Mouse (Mus musculus) right cerebral cortex, adult 18-20 months (tissue): Measurements from ENCODE around the gene L3mbtl2.
"Not testable (repeated sequence)": the region's sequence is repeated elsewhere in the genome, so short reads cannot be mapped to it uniquely, and the experiment has no call there.

ENCODE experiments used
- DNase-seq: peaks from one replicate; pipeline ENCODE4 v3.0.0; 2022; ENCODE audit warnings: mixed read lengths

Gene L3mbtl2

DNA sequence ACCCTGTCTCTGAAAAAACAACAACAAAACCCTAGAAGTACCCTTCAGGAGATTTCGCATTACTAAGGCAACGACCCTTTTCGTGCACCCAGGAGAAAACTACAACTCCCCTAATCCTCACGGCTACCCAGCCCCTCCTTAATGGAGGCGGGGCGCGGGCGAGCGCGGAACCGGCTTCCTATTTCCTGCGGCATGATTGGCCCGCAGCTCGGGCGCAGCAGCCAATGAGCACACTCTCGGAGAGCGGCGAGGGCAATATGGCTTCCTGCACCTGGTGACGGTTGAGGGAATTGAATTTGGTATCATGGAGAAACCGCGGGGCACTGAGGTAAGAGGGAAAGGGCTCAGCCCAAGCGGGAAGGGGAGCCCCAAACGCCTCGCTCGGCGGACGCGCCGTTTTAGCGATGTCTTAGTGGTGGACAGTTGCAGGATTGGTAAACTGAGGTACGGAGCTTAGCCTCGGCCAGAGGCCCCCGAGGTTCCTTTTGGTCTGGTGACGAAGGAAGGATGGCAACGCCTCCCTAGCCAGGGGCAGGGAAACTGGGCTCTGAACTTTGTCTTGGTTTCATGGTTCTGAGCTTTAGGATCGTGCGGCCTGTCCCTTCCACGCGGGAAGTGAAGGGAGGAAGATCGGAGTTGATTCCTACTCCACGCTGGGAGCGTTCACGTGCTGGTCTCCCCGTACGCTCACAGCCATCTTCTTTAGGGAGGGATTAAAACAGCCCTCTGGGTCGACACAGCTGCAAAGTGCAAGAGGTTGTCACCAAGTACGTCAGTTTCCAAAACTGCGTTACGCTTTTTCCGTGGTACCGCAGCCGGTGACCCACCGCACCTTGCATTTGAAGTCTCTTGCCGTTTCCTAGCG, at the start of gene L3mbtl2:
L3mbtl2 (plus strand) TSS at position 193 of the 865 bp plus-strand sequence.
- DNase-seq = peak; percentile 94

- DNase-seq = no peak
These were observed 13.9 kb upstream of the L3mbtl2 start for GRCm38 (mm10) chr15:81649516-81650455.

DNA sequence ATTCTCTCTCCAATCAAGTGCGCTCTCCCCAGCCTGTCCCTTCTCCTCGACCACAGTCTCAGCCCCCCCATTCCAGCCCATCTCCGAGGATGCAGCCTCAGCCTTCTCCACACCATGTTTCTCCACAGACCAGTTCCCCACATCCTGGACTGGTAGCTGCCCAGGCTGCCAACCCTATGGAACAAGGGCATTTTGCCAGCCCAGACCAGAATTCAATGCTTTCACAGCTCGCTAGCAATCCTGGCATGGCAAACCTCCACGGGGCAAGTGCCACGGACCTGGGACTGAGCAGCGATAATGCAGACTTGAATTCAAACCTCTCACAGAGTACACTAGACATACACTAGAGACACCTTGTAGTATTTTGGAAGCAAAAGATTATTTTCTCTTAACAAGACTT, 13.1 kb upstream of the L3mbtl2 start:
- DNase-seq = no peak

- no peak for DNase-seq
These were observed 2.0 kb upstream of the L3mbtl2 start for GRCm38 (mm10) chr15:81661701-81662100.

GRCm38 (mm10) chr15:81663281-81663680, 408 bp upstream of the L3mbtl2 start:
- DNase-seq = no peak

- DNase-seq = no peak
These were observed 3.3 kb downstream of the L3mbtl2 start for GRCm38 (mm10) chr15:81666957-81667356.

DNA sequence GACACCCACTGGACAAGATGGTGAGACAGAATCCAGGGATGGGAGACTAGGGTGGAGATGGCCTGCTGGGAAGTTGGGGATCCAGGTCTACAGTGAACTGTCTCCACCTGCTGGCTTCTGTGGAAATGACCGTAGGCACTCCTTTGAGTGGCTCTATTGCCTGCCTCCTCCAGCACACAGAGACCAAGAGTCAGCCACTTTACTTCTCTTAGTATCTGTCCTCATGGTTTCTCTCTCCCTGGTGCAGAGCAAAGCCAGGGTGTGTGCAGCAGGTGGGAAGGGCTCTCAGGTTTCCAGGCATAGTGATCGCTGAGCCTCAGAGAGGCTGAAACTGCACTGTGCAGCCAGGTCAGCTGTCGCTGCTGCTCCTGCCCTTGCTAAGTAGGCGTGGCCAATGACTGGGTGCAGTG, 6.5 kb downstream of the L3mbtl2 start:
- no peak for DNase-seq

DNA sequence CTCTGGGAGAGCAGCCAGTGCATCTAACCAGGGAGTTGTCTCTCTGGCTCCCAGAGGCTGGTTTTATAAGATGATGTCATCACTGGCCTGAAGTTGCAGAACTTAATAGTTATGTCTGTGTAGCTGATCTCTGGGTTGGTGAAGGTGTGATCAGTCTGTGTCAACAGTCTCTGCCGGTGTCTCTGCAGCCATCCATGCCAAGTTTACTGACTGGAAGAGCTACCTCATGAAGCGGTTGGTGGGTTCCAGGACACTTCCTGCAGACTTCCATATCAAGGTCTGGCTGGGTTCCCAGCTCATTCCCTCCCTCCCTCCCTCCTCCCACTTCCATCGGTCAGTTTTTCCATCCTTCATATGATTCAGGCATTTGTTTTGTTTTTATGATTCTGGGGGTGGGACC, 12.9 kb downstream of the L3mbtl2 start:
- no peak for DNase-seq

DNA sequence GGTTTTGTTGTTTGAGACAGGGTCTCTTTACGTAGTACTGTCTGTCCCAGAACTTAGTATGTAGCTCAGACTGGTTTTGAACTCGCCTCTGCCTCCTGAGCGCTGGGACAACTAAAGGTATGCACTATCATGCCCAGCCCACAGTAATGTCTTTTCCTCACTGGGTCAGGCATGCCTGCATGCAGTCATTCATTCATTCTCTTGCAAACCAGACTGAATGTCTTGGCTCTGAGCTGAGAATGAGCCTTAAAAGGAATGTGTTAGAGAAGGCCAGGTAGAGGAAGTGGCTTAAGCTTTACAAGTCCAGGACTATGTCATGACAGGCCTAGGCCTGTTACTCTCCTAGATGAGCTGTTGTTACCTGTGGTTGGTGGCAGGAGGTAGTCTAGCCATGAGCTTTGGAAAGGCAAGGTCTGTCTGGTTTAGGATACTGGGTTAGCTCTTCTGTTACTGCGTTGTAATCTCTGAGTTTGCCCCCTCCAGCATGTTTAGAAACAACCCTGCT, 16.7 kb downstream of the L3mbtl2 start:
- no peak for DNase-seq

- DNase-seq = no peak
These were observed 29.8 kb downstream of the L3mbtl2 start for GRCm38 (mm10) chr15:81693366-81693966.

GRCm38 (mm10) chr15:81693967-81694881, 30.5 kb downstream of the L3mbtl2 start:
- peak; percentile 74 for DNase-seq

DNA sequence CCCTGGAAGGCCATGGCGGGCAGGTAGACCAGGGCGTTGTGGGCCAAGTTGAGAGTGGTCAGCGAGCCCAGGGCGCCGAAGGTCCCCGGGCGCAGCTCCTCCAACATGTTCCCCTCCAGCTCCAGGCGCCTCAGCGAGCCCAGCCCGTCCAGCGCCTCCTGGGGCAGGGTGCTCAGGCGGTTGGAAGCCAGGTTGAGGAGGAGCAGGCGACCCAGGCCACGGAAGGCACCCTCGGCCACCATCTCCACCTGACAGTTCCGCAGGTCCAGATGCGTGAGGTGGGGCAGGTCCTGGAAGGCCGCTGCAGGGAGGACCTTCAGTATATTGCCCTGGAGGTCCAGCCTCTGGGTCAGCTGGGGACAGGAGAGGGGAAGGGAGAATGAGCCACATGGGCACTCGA, 31.2 kb downstream of the L3mbtl2 start:
- DNase-seq = no peak

DNA sequence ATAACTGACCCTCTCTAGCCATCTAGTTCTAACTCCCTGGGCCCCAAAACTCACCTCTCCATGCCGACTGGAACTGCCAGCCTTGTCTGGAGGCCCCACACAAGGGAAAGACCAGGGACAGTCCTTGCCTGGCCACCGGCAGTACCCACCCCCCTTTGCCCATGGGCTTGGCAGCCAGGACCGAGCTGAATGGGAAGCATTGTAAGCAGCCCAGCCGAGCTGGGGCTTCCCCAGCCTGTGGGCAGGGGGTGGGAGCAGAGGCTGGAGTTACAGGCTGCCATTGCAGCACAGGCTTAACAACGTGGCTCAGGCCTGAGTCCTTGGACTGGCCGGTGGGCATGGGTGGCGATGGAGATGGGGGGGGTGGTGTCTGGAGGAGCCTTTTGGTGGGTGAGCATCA, 33.5 kb downstream of the L3mbtl2 start, which contains the start of gene Chadl:
Chadl (minus strand) TSS at position 113 of the 400 bp plus-strand sequence.
- peak; percentile 46 for DNase-seq

DNA sequence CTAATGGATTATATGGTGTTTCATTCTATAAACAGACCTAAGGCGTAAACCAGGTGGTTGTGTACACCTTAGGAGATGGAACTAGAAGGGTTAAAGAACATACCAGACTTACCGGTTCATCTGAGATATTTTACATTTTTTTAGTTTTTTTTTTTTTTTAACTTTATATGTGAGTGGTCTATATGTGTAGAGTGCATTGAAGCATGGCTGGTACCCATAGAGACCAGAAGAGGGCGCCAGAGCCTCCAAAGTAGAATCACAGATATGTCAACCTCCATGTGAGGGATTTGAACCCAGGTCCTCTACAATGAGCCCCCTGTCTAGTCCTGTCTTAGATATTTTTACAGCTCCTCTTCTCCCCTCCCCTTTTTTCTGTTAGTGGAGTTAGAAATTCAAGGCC, 34.2 kb downstream of the L3mbtl2 start:
- no peak for DNase-seq

DNA sequence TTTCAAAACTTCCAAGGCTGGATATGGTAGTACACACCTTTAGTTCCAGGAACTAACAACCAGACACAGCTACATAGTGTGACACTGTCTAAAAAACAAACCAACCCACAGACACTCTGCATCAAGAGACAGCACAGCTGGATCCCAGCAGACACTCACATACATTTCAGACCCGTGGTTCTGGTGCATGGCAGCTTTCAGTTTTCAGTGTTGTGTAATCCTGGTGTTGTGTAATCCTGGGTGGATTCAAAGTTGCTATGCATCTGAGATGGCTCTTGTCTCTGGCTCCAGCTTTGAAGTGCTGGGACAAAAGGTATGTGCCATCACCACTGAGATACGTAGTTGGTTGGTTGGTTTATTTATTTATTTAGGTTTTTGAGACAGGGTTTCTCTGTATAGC, 34.8 kb downstream of the L3mbtl2 start:
- DNase-seq = no peak

GRCm38 (mm10) chr15:81700161-81700560, 36.5 kb downstream of the L3mbtl2 start:
- no peak for DNase-seq

GRCm38 (mm10) chr15:81700601-81701000, 36.9 kb downstream of the L3mbtl2 start:
- no peak for DNase-seq

GRCm38 (mm10) chr15:81701350-81701749, 37.7 kb downstream of the L3mbtl2 start:
- DNase-seq = not testable (repeated sequence)

- no peak for DNase-seq
These were observed 38.8 kb downstream of the L3mbtl2 start for GRCm38 (mm10) chr15:81702306-81703093.

- DNase-seq = no peak
These were observed 39.4 kb downstream of the L3mbtl2 start for GRCm38 (mm10) chr15:81703094-81703489.

- DNase-seq = no peak
These were observed 45.3 kb downstream of the L3mbtl2 start for GRCm38 (mm10) chr15:81708991-81709390.
